Mouse (Mus musculus) embryo, embryonic 10.5 days (tissue): ENCODE measurements around the gene Lhfpl5.
A peak's percentile ranks its signal among the peaks of the same experiment; 100 is the strongest.
"Not testable (repeated sequence)": the region's sequence is repeated elsewhere in the genome, so short reads cannot be mapped to it uniquely, and the experiment has no call there.

Experiments used
- DNase-seq: peaks from one replicate; pipeline ENCODE4 v3.0.0-alpha.2; 2015; ENCODE audit warnings: low spot score

The Lhfpl5 gene

DNA sequence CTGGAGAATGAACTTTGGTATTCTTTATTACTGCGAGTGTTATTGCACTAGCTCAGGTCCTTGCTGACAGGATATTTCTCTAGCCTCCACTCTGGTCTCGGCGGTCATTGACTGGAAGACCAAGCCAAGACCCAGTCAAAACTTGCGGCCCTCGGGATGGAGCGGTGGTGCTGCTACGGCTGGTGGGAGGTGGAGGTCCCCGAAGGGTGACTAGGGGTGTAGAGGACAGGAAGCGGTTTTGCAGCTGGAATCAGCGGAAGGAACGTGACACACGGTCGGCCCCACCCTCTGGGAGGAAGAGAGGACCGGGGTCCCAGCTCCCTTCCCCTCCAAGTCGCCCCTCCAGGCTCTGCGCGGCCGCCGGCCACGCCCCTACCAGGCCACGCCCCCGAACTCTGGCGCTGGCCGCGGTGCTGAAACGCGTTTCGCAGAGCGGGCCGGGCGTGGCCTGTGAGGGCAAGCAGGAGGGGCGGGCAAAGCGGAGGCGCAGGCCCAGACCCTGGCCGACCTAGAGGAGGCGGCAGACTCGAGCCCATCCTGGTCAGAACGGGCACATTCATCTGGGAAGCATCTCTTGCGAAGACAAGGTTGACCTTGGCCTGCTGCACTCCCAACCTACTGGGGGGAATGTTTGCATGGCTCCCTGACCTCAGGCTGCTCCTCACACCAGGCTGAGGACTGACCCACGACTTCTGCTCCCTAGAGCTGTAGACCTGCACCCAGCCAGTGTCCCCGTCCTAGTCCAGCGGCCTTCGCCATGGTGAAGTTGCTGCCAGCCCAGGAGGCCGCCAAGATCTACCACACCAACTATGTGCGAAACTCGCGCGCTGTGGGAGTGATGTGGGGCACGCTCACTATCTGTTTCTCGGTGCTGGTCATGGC, at the start of gene Lhfpl5:
Gene Lhfpl5, plus strand, starts transcription at position 398 of the 882 bp plus-strand sequence.
- peak; percentile 84 for DNase-seq

DNA sequence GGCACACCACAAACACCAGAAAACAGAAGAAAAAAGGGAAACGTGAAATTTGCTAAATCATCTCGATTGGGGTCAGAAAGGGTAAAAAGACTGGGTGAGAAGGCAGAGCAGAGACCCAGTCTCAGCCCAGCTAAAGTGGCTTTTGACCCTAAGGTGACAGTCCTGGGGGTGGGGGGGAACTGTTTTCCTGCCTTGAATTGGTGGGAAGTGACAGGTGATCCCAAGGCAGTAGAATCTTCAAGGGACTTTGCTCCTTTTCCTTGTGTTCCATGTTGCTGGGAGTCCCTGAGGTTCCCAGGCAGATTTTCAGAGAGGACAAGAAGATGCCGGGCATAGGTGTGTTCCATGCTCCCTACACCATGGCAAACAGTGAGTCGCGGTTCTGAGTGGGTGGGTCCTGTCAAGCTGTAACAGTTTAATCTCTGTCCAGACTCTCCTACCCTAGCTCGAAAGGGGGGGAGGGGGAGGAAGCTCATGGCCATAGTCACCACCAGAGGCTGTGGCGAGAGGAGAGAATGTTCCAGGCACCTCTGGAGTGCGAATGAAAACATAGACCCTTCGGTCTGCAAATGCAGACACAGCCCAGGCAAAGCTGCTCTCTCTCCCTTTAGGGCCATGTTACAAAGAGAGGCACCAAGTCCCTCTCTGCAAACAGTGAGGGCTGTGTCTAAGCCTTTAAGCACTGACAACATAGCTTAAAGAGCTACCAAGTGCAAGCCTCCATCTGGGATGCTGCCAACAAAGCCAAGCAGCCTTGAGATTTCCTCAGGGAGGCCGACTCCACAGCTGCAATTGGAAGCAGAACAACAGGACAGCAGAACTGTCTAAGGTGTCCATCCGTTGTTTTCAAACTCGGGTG, 48.0 kb upstream of the Lhfpl5 start:
- no peak for DNase-seq

DNA sequence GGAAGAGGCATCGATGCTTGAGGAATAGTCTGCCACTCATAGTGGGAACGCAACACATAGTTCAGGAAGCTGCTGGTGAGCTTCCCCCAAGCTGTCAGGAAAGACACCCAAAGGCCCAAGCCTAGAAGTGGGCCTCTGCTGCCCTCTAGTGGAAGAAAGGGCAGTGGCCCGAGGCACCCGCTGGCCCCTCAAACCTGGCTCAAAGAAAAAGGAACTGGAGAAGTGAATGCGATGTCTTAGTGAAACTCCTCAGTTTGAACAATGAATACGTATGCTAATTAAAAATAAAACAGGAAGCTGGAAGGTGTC, 47.4 kb upstream of the Lhfpl5 start:
- DNase-seq, result peak; percentile 91

DNA sequence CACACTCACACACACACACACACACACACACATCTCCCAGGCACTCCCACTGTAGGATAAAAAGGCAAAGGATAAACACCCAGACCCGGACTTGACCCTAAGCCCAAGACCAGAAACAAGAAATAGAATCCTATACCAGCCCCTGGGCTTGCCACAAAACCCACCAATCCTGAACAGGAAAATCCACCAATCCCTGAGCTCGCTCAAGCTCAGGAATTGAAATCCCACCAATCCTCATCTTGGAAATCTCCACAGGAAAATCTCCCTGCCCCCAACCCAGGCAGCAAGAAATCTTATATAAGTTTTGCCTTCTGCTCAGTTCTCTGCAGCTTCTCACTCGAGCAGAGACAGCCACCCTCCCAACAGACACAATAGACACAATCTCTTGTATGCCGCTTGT, 46.3 kb upstream of the Lhfpl5 start:
- DNase-seq, result no peak

DNA sequence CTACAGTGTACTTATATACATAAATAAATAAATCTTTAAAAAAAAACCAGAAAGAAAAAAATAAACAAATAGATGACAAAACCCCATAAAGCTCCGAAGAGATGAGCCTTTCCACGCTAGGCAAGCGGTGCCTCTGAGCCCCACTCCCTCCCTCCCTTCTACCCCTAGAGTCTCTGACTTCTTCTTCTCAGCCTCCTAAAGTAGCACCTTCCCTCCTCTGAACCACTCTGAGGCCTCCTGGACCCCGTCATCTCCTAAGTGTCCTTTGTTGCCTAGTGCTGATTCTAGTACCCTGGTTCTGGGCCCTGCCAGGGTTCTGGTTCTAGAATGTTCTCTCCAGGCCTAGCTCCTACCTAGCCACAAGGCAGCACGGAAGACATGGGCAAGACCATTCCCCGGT, 44.9 kb upstream of the Lhfpl5 start, which contains the start of gene Armc12:
Gene Armc12, plus strand, starts transcription at position 301 of the 400 bp plus-strand sequence.
- no peak for DNase-seq

DNA sequence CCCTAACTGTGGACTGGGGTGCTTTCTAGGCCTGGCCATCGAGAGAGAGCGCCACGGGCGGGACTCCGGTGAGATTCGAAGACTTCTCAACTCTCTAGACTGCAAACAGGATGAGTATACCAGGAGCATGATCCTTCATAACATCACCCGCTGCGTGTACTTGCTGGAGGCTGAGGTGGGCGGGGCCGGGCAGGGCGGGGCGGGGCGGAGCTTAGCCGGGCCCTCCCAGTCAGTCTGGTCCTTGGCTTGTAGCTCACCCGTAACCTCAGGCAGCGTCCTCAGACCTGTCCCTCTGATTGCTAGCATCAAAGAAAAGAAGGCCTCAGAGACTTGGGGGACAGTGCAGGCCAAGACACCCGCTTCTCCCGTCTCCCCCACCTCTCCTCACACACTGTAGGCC, 43.5 kb upstream of the Lhfpl5 start:
- DNase-seq, result peak; percentile 53

DNA sequence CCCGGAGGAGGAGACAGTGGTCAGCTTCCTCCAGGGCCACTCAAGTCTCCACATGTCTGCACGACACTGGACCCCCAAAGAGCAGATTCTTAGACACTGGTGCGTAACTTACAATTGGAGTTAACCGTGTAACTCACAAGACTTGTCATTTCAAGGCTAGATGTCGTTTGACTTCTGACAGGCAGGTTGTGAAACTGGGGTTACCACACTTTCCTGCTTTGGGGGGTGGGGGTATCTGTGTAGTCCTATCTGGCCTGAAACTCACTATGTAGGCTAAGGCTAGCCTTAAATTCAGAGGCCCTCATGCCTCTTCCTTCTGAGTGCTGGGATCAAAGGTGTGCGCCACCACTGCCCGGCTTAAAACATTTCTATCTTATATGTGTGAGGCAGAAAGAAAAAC, 42.9 kb upstream of the Lhfpl5 start:
- no peak for DNase-seq

DNA sequence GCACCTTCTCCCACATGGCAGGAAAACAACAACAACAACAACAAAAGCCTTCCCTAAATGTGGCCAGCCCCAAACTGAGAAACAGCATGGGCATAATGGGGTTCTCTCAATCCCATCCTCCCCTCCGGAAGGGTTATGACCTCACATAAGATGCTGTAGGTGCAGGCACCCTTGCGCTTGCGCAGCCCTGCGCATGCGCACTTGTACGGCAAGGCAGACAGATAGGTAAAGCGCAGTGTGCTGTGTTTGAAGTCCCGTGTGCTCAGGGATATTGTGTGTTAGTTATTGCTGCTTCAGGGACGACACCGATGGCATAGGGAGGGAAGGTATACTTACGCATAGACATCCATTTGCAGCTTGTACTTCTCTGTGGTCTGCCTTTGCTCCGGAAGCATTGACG, 42.1 kb upstream of the Lhfpl5 start:
- no peak for DNase-seq

DNA sequence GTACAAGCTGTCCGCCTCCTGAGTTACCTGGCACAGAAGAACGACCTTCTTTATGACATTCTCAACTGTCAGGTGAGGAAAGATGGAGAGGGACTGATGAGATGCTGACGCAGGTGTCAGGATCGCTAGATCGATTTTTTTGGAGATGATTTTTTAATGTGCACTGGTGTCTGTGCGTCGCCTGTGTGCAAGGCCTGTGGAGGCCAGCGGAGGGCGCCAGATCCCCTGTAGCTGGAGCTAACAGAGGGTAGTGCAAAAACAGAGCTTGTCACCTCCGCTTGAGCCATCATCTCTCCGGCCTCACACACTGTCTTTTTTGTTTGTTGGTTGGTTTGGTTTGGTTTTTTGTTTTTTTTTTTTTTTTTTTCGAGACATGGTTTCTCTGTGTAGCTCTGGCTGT, 37.6 kb upstream of the Lhfpl5 start:
- no peak for DNase-seq

DNA sequence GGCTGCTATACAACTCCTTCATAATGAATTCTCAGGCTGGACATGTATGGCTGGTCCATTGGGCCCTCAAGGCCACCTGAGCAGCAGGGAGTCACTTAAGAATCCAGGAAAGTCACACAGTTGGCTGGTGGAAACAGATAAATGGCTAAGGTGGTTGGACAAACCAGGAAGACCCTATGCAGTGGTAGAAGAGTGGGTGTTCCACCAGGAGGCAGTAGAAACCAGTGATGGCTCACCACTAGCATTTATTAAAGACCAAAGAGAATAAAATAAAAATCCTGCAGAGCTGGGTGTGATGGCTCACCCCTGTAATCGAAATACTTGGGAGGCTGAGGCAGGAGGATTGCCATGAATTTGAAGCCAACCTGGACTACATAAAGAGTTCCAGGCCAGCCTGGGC, 28.5 kb upstream of the Lhfpl5 start:
- no peak for DNase-seq

DNA sequence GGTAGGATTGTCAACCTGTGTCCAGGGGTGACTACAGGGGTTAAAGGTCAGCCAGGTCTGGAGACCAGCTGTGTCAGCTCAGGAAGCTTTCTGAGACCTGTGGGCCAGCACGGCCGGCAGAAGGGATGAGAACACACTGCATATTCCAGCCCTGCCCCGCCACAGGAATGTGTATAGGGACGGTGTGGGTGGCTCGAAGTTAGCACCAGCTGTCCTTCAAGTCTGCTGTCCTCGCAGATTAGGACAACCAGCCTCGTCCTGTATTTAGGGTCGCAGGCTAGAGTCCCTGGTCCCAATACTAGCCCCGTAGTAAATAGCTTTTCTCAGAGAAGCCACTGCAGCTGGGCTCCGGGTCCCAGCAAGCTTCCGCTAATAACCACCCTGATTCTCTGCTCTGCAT, 26.9 kb upstream of the Lhfpl5 start:
- DNase-seq, result no peak

DNA sequence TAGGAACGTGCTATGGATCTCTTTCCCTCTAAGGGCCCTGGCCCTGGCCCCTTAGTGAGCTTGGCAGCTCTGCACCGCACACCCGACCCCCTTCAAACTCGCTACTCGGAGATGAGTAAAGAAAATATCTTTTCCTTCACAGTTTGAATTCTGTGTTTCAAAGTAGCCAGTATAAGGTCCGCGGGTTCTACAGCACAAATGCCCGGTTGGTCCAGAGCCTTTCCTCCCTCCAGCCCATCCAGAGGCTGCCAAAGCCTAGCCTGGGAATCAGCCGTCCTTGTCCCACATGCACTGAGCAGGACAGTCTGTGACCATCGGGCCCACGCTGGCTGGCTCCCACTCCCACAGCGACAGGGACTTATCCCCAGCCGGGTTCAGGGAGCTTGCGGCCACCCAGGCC, 26.3 kb upstream of the Lhfpl5 start, which contains the start of gene Clpsl2:
Gene Clpsl2, plus strand, starts transcription at position 301 of the 400 bp plus-strand sequence.
- DNase-seq, result no peak

DNA sequence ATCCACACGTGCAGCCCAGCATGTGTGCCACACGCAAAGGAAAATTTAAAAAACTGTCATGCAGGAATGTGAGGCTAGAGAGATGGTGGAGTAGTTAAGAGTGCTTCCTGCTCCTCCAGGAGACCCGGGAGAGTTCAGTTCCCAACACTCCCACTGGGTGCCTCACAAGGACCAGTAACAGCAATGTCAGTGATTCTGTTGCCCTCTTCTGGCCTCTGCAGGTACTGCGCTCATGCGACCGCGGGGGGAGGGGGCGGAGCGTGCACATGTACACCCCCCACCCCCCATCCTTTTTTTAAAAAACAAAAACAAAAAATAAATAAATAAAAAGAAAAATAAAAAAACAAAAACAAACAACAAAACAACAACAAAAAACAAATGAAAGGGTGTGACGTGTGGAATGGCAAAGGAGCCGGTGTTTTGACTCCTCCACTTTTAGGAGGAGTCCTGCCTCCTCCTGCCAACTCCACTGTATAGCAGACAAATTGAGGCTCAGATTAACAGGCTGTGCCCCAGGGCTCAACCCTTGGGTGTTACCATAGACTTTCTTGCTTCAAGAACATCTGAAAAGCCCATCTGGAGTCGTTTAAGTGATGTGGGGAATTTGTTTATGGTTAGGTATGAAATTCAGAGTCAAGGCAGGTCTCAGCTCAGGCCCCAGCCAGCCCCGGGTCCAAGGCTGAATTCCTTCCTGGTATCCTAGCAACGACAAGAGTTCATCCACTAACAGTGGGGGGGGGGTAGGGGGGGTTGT, 22.2 kb upstream of the Lhfpl5 start:
- DNase-seq, result peak; percentile 83

DNA sequence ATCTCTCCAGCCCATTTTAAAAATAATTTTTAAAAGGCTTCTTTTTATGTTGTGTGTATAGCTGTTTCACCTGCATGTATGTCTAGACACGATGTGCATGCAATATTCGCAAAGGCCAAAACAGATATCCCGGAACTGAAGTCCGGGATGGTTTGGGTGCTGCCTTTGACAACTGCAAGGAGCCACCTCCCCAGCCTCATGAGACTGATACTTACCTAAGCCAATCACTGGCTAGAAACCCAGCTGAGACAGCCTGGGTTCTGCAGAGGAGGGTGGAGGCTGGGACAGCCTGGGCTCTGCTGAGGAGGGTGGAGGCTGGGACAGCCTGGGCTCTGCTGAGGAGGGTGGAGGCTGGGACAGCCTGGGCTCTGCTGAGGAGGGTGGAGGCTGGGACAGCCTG, 21.4 kb upstream of the Lhfpl5 start:
- not testable (repeated sequence) for DNase-seq

DNA sequence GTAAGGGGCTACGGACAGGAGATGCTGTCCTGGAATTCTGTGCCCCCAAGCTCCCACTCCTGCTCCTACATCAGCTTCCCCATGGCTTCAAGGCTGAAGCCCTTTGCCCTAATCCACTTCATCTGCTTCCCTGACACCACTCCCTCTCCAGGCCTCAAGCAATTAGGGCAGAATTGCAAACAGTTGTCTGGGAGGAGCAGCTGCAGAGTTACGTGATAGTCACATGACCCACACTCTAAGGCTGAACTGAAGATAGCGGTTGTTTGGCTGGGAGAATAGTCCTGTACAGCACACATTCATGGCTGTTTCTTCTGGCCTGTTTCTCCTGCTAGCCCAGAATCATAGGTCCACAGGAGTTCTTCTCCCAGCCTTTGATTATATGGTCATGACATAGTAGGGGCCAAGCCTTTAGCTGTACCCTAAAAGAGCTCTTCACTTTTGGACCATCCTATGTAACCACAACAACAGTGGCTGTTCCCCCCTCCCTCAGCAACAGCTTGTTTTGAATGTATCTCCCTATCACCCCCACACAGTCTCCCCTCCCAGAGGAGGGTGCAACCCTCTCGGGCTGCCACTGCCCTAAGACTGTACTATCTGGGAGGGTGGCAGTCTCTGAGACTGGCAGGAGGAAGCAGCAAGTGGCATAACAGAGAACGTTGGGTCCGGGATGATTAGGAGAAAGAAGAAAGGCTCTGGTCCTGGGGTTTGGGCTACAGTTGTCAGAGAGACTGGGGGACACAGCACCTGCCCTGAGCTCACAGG, 18.6 kb upstream of the Lhfpl5 start:
- DNase-seq, result peak; percentile 65

DNA sequence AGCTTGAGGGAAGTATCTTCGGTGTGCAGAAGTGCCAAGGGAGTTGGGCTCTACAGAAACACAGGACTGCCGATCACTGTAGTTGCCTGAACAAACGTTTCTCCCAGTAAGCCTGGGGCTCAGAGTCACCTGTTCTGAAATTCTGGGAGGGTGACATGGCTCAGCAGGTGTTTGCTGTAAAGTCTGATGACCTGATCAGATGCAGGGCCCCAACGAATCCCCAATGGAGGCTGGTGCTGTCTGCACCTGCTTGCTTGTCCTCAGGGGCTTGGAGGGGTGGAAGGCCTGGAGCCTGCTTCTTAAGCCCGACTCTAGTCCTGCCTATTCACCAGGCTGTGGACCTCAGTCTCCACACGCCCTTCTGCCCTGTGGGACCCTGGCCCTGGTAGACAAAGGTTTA, 17.7 kb upstream of the Lhfpl5 start:
- no peak for DNase-seq

DNA sequence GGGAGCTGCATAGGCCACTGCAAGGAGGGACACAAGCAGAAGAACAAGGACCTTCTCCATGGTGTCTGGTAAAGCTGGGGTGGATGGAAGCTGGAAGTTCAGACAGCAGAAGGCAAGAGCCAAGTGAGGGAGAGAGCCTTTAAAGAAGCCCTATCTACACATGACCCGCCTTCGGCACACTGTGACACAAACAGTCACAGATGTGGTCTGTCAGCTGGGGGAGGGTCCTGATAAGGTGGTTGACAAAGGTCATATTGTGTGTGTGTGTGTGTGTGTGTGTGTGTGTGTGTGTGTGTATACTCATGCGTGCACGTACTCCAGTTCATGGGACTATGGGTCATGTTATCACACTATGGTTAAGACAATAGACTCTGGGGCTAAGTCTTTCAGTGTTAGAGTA, 14.8 kb upstream of the Lhfpl5 start, which contains the start of gene Clps:
Gene Clps, minus strand, starts transcription at position 169 of the 400 bp plus-strand sequence.
- DNase-seq, result no peak

DNA sequence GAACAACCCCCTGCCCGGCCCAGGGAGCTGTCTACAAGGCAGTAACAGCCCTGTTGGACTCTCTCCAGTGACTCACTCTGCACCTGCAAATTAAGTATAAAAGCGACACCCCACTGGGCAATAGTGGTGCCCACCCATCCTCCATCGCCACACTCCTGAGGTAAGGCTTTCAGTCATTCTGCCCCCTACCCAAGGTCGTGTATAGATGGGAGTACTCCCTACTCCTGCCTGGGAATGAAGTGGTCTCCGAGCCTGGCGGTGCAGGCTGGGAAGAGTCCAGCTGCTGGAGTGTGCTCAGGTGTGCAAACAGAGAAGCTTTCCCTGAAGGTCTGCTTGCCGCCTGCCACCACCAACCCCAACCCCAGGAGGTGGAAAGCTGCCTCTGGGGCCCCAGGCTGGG, 13.8 kb upstream of the Lhfpl5 start:
- no peak for DNase-seq

DNA sequence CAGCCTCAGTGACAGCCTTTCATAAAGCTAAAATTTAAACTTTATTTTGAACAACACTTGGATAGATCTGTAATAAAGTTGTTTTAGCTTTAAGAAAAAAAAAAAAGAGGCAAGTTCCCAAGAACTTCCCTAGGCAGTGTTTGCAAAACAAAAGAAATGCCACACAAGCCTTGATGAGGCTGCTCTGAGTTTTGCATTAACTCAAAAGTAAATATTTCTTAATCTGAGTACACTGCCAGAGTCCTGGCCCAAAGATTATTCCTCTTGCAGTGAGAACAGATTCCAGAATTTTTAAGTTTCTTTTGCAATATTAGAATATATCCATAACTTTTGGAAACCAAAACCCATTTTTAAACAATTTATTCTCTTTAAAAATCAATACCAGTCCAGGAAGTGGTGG, 10.3 kb upstream of the Lhfpl5 start:
- no peak for DNase-seq

DNA sequence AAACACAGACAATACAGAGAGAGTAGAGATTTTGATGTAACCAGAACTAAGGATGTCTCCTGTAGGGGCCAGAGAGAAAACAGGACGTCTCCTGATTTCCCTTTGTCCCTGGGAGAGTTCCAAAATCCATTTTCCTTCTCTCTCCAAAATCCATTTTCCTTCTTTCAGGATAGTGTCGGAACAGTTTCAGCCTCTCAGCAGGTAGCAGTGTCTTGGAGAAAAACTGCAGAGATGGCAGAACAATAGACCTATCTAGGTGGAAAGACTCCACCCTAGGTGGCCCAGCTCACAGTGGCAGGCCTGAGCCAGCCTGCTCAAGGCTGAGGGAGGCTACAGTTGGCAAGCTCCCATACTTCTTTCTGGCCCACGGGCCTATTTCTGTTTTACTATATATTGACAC, 7.9 kb upstream of the Lhfpl5 start:
- no peak for DNase-seq

DNA sequence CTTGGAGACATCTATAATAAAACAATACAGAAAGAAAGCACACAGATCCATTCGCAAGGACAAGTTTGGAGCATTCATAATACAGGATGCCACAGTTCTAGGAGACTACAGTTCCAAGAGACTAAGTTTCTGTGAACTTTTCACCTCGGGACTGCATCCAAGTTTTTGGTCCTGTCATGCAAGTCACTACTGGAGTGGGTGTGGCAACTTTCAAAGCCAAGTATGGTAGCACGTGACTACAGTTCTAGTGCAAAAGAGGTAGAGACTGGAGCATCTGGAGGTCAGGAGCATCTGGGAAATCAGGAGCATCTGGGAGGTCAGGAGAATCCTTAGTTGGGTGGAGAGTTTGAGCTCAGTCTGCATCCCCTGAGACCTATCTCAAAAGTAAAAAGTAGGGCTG, 3.6 kb upstream of the Lhfpl5 start:
- no peak for DNase-seq

DNA sequence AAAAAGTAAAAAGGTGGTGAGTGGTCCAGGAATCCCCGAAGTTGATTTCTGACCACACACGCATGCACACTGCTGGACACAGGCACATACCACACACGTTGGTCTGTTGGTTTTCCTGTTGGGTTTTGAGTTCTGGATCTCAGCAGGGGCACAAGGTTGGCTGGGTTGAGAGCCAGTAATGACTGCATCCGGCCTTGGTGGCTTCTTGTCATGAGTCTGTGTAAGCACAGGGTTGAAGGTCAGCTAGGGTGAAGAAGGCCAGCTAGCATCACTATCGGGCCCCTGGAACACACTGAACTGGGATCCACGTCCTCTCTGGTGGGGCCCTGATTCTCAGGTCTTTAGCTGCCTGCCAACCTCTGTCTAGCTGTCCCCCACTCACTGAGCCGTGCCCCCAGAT, 2.9 kb upstream of the Lhfpl5 start:
- no peak for DNase-seq
